Mouse (Mus musculus) mesoderm, embryonic 11.5 days (tissue): ENCODE results near the gene Arpc1a.
"Not testable (repeated sequence)": the region's sequence is repeated elsewhere in the genome, so short reads cannot be mapped to it uniquely, and the experiment has no call there.

ENCODE experiments used
- DNase-seq: peaks from one replicate; pipeline ENCODE4 v3.0.0-alpha.2; 2012; ENCODE audit warnings: low read depth, low spot score

Arpc1a gene

GRCm38 (mm10) chr5:145083632-145084451, at the start of gene Arpc1a, which contains the start of gene Kpna7:
Gene Arpc1a (plus strand): TSS chr5:145083830.
Gene Kpna7 (minus strand): TSS chr5:145084030.
- DNase-seq = peak; percentile 97

GRCm38 (mm10) chr5:145041628-145042027, 42.0 kb upstream of the Arpc1a start:
- DNase-seq = peak; percentile 53

DNA sequence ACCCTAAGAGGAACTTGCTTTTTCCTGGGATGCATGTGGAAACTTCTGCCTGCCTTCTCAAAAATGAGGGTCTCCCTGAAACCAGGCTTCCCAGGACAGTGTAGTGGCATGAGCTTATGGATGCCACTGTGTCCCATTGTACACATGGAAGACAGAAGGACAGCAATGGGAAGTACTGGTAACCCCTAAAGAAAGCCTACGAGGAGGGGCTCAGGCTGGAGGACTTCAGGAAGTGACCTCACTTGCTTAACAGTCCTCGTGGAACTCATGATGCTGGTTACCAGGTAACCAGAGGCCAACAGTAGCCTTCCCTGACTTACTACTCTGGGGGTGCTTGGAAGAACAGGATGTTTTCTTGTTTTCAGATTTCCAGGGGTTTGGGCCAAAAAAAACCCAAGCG, 40.9 kb upstream of the Arpc1a start, which contains the start of gene 1700018F24Rik:
1700018F24Rik (plus strand) TSS at position 301 of the 400 bp plus-strand sequence.
- not testable (repeated sequence) for DNase-seq

DNA sequence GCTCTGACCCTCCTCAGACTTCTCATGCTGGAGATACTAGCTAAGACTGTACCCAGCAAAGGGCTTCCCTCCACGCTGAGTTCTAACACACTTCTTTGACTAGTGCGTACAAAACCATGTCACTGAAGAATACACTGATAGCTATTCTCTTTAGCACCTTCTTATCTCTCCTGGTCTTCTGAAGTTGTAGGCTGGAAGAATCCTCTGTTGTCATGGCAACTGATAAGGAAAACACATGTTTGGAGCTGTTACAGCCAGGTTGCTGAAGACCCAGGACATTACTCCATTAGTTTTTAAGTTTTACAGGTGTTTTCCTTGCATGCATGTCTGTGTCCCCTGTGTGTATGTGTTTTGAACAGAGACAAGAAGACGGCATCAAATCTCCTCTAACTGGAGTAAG, 29.4 kb upstream of the Arpc1a start:
- DNase-seq = not testable (repeated sequence)

DNA sequence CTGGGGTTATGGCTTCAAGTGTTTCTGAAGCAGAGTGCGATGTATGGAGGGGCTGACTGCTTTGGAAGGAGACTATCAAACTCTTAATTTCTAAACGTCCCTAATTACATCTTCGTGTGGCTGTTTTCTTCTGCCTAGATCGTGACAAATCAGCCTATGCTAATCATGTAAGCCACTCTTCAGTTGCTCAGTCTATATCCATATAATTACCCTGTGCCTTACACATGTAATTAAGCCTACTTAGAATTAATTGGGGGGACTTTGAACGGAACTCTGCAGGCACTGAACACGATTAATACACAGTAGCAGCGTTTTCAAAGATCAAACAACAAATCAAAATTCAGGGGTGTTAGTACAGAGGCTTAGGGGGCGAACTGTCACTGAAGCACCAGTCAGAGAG, 25.7 kb upstream of the Arpc1a start:
- no peak for DNase-seq

GRCm38 (mm10) chr5:145058722-145059121, 24.9 kb upstream of the Arpc1a start:
- DNase-seq = no peak

- no peak for DNase-seq
Observed at GRCm38 (mm10) chr5:145059524-145059923, 24.1 kb upstream of the Arpc1a start.

DNA sequence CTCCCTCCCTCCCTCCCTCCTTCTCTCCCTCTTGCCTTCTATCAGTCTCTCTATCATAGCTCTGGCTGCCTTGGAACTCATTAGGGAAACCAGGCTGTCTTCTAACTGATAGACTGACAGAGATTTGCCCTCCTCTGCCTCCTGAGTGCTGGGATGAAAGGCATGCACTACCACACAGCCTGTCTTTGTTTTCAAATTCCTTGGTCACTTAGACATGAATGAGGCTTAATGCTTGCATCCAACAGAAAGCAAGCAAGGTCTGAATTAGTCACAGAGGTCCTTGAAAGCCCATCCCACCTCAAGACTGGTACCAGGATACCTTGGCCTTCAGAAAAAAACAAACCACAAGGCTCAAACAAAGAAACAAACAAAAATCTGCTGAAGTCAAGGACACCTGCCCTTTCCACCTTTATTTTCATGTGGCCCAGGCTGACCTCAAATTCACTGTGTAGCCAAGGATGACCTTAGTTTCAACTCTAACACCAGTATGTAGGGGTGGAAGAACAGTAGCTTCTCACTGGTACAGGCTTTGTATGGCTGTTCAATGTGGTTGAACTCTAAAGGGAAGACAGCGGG, 18.8 kb upstream of the Arpc1a start:
- DNase-seq = no peak

- no peak for DNase-seq
Observed at GRCm38 (mm10) chr5:145068863-145069262, 14.8 kb upstream of the Arpc1a start.

GRCm38 (mm10) chr5:145069707-145070106, 13.9 kb upstream of the Arpc1a start:
- DNase-seq = peak; percentile 87

DNA sequence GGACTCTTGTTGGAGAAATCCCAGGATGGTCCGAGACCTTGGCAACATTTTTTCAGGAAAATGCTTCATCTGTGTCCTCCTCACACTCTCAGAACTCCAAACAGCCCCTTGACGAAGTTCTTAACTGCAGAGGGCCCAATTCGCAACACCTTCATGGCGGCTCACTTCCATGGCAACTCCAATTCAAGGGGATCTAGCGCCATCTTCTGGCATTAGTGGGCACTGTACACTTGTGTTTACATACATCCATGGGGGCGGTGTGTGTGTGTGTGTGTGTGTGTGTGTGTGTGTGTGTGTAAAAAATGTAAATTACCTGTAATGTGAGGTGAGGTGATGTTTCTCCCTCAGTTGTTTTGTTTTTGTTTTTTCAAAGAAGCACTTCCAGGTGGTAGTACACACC, 12.3 kb upstream of the Arpc1a start:
- DNase-seq = peak; percentile 27

GRCm38 (mm10) chr5:145075081-145075480, 8.5 kb upstream of the Arpc1a start:
- no peak for DNase-seq

- no peak for DNase-seq
Observed at GRCm38 (mm10) chr5:145081866-145082613, 1.6 kb upstream of the Arpc1a start.

DNA sequence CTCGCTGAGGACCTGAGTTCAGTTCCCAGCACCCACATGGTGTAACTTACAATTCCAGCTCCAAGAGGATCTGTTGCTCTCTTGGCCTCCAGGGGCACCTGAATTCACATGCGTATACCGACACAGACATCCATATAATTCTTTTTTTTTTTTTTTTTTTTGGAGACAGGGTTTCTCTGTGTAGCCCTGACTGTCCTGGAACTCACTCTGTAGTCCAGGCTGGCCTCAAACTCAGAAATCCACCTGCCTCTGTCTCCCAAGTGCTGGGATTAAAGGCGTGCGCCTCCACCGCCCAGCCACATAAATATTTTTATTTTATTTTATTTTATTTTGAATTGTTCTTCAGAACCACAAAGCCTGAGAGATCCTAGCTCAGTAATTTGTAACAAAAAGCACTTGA, 429 bp upstream of the Arpc1a start:
- not testable (repeated sequence) for DNase-seq

DNA sequence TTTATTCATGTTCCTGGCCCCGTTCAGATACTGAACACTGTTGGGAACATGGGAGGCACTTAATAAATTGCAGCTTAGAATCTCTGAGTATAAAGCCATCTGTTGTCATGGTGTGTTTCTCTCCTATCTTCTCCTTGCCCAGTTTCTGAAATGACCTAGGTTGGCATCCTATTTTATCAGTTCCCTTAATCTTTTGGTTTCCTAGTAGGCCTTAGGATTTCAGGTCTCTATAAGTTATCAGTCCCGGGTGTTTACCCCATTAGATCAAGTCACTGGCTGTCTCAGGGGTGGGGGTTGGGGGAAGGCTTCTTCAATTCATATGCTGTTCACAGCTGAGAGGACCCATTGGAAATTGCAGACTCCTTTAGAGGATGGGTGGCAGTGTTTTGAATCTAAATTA, 1.2 kb downstream of the Arpc1a start:
- DNase-seq = no peak

DNA sequence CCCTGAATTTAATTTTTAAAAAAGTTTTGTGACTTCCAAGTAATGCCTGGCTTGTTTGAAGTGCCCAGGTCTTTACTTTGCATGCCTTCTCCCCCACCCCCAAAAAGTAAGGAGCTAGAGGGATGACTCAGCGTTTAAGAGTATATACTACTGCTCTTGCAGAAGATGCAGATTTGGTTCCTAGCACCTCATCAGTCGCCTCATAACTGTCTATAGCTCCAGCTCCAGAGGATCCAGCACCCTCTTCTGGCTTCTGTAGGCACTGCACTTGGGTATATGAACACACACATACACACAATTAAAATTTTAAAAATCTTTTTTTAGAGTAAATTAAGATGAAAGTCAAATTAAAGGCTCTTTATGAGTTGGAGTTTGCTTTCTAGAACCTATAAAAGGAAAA, 4.6 kb downstream of the Arpc1a start:
- no peak for DNase-seq

- DNase-seq = no peak
Observed at GRCm38 (mm10) chr5:145089878-145090277, 6.2 kb downstream of the Arpc1a start.

GRCm38 (mm10) chr5:145096195-145096594, 12.6 kb downstream of the Arpc1a start:
- no peak for DNase-seq

GRCm38 (mm10) chr5:145098340-145098821, 14.8 kb downstream of the Arpc1a start:
- DNase-seq = no peak

DNA sequence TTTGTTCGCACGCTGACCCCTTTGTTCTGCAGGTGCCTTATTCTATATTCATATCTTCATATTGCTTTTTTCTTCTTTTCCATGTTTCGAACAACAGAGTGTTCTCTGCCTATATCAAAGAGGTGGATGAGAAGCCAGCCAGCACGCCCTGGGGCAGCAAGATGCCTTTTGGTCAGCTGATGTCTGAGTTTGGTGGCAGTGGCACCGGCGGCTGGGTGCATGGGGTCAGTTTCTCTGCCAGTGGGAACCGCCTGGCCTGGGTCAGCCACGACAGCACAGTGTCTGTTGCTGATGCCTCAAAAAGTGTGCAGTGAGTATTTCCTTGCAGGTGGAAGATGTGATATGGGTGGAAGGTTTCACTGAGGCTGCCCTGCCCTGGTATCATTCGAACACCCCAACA, 17.3 kb downstream of the Arpc1a start:
- no peak for DNase-seq

GRCm38 (mm10) chr5:145101451-145101850, 17.8 kb downstream of the Arpc1a start:
- not testable (repeated sequence) for DNase-seq

- no peak for DNase-seq
Observed at GRCm38 (mm10) chr5:145102706-145103105, 19.1 kb downstream of the Arpc1a start.
